Mouse (Mus musculus): Measurements from ENCODE around the gene Igfbp5. TPM values are rescaled to one million over a fixed set of nuclear protein-coding genes. Genes with fewer than 3 reads are reported as not detected.
A peak's percentile ranks its signal among the peaks of the same experiment; 100 is the strongest.

The Igfbp5 gene
- 10 to 100 TPM; 65.8 to 95.2 (median 82.5) TPM for total RNA-seq (2022)

- peak in 1 of 2 experiments; percentile 58 for DNase-seq (ENCODE audit: low spot score in 2 of 2)
Observed at GRCm38 (mm10) chr1:72874287-72875211, at the start of gene Igfbp5. TSS of gene Igfbp5 (minus strand) at chr1:72874884.

- DNase-seq (ENCODE audit: low spot score in 2 of 2): peak in 1 of 2 experiments; percentile 30
Observed at GRCm38 (mm10) chr1:72914815-72915214, 40.1 kb upstream of the Igfbp5 start.

GRCm38 (mm10) chr1:72913073-72913472 is 38.4 kb upstream of the Igfbp5 start:
- DNase-seq (ENCODE audit: low spot score in 2 of 2): no peak

GRCm38 (mm10) chr1:72895821-72896220 is 21.1 kb upstream of the Igfbp5 start:
- DNase-seq (ENCODE audit: low spot score in 2 of 2): no peak

GRCm38 (mm10) chr1:72887910-72888309 is 13.2 kb upstream of the Igfbp5 start:
- no peak for DNase-seq (ENCODE audit: low spot score in 2 of 2)

- DNase-seq (ENCODE audit: low spot score in 2 of 2): no peak
Observed at GRCm38 (mm10) chr1:72885819-72886169, 11.1 kb upstream of the Igfbp5 start.

GRCm38 (mm10) chr1:72885111-72885818 is 10.6 kb upstream of the Igfbp5 start:
- DNase-seq (ENCODE audit: low spot score in 2 of 2): no peak

- no peak for DNase-seq (ENCODE audit: low spot score in 2 of 2)
Observed at GRCm38 (mm10) chr1:72879319-72879634, 4.6 kb upstream of the Igfbp5 start.

- no peak for DNase-seq (ENCODE audit: low spot score in 2 of 2)
Observed at GRCm38 (mm10) chr1:72878473-72879318, 4.0 kb upstream of the Igfbp5 start.

- DNase-seq (ENCODE audit: low spot score in 2 of 2): no peak
Observed at GRCm38 (mm10) chr1:72877892-72878291, 3.2 kb upstream of the Igfbp5 start.

- DNase-seq (ENCODE audit: low spot score in 2 of 2): no peak
Observed at GRCm38 (mm10) chr1:72876111-72876510, 1.4 kb upstream of the Igfbp5 start.

- DNase-seq (ENCODE audit: low spot score in 2 of 2): no peak
Observed at GRCm38 (mm10) chr1:72875708-72876107, 1.0 kb upstream of the Igfbp5 start.

GRCm38 (mm10) chr1:72873511-72874286 is 985 bp downstream of the Igfbp5 start:
- DNase-seq (ENCODE audit: low spot score in 2 of 2): peak; percentile 38 to 57

GRCm38 (mm10) chr1:72873078-72873477 is 1.6 kb downstream of the Igfbp5 start:
- no peak for DNase-seq (ENCODE audit: low spot score in 2 of 2)

GRCm38 (mm10) chr1:72872521-72872920 is 2.2 kb downstream of the Igfbp5 start:
- peak in 1 of 2 experiments; percentile 52 for DNase-seq (ENCODE audit: low spot score in 2 of 2)

- peak; percentile 51 to 73 for DNase-seq (ENCODE audit: low spot score in 2 of 2)
Observed at GRCm38 (mm10) chr1:72871697-72872411, 2.8 kb downstream of the Igfbp5 start.

- no peak for DNase-seq (ENCODE audit: low spot score in 2 of 2)
Observed at GRCm38 (mm10) chr1:72871337-72871696, 3.4 kb downstream of the Igfbp5 start.

GRCm38 (mm10) chr1:72870615-72871336 is 3.9 kb downstream of the Igfbp5 start:
- DNase-seq (ENCODE audit: low spot score in 2 of 2): peak; percentile 68 to 93
